Mouse (Mus musculus) lung, postnatal 0 days (tissue): ENCODE results near the gene Gm45837.

Source experiments
- CTCF ChIP-seq: IDR thresholded peaks from 2 replicates; pipeline ENCODE4 v1.5.1; 2016; ENCODE audit warnings: antibody characterized with exemption, mild to moderate bottlenecking
- EP300 ChIP-seq: IDR thresholded peaks from 2 replicates; pipeline ENCODE4 v1.6.1; 2016; ENCODE audit warnings: antibody characterized with exemption, mild to moderate bottlenecking, control low read depth

DNA sequence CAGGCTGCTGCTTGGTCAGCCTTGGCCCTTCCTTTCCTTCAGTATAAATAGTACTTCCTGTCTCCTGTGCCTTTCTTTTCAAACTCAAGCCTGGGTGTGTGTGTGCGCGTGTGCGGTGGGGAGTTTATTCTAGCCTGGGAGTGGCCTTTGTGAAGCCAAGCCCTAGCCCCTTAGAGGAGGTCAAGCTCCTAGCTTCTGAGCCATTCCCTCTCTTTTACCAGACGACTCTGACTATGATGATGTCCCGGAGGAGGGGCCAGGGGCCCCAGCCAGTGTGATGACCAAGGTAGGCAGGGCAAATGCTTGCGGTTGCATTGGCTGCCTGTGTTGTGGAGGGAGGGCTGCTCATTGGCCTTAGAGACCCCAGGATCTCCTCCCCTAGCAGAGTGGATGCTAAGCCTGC is 25.4 kb upstream of the Gm45837 start:
- TF ChIP-seq CTCF (no peak), EP300 (peak; percentile 62)
